Mouse (Mus musculus) midbrain, embryonic 16.5 days (tissue): Measurements from ENCODE around the gene Snx29. TPM values are rescaled to one million over a fixed set of nuclear protein-coding genes. Genes with fewer than 3 reads are reported as not detected.

Experiments used
- ATAC-seq: fragments of 200-750 bp; cut with Nextera tagmentation; 2 replicates; pipeline ENCODE4 v1.8.0; 2017; ENCODE audit warnings: moderate TSS enrichment
- H3K27ac ChIP-seq: fragments of 300-500 bp; sonication (generic); 2 replicates; pipeline ENCODE4 v1.5.1; 2014; ENCODE audit warnings: mild to moderate bottlenecking, low read length, mixed read lengths
- H3K27me3 ChIP-seq: fragments of 300-500 bp; sonication (generic); 2 replicates; pipeline ENCODE4 v1.6.1; 2014; ENCODE audit warnings: low read depth, low read length, mixed read lengths; ENCODE audit not compliant: control insufficient read depth, insufficient read depth
- H3K36me3 ChIP-seq: fragments of 300-500 bp; sonication (generic); 2 replicates; pipeline ENCODE4 v1.6.1; 2014; ENCODE audit warnings: mild to moderate bottlenecking, low read length, moderate library complexity, mixed read lengths; ENCODE audit not compliant: control insufficient read depth, insufficient read depth
- H3K4me1 ChIP-seq: fragments of 300-500 bp; sonication (generic); 2 replicates; pipeline ENCODE4 v1.6.1; 2014; ENCODE audit warnings: mild to moderate bottlenecking, low read length, mixed read lengths; ENCODE audit not compliant: control insufficient read depth, insufficient read depth
- H3K4me2 ChIP-seq: fragments of 300-500 bp; sonication (generic); 2 replicates; pipeline ENCODE4 v1.6.1; 2014; ENCODE audit warnings: mild to moderate bottlenecking, low read length, mixed read lengths
- H3K4me3 ChIP-seq: fragments of 300-500 bp; sonication (generic); 2 replicates; pipeline ENCODE4 v1.5.1; 2014; ENCODE audit warnings: low read depth, mild to moderate bottlenecking, low read length, moderate library complexity, mixed read lengths
- H3K9ac ChIP-seq: fragments of 300-500 bp; sonication (generic); 2 replicates; pipeline ENCODE4 v1.6.1; 2014; ENCODE audit warnings: low read depth, low read length, mixed read lengths
- H3K9me3 ChIP-seq: fragments of 300-500 bp; sonication (generic); replicated peaks from 2 replicates; pipeline ENCODE4 v1.6.1; 2014; ENCODE audit warnings: mild to moderate bottlenecking, low read length, mixed read lengths; ENCODE audit not compliant: control insufficient read depth, poor library complexity, severe bottlenecking
- WGBS: fragments of 180-500 bp; shearing (Covaris S2); extraction: QIAGEN DNeasy Blood & Tissue Kit; methylation state at CpG from one replicate; pipeline ENCODE4 v1.1.7; 2014; 5-methylcytosine and 5-hydroxymethylcytosine counted together
- polyA plus RNA-seq: library from polyadenylated mRNA; unstranded; fragments of >200 nt; fragmentation: Nextera tagmentation; extraction: Ambion mirVana; gene quantifications from 2 replicates; pipeline ENCODE4 v1.2.1, GENCODE M21; 2015

Gene Snx29
- polyA plus RNA-seq, 1 experiment from 2014 or later: 16.8 TPM

GRCm38 (mm10) chr16:11690097-11690496 lies 367.4 kb downstream of the Snx29 start:
- Histone ChIP-seq H3K27me3 (no peaks in the 10 kb centered on the region), H3K36me3 (no peaks in the 10 kb centered on the region), H3K4me1 (no peaks in the 10 kb centered on the region), H3K4me2 (no peak overlapping the region), H3K27ac (no peak overlapping the region), H3K9ac (no peak overlapping the region), H3K4me3 (no peak overlapping the region), H3K9me3 (no peaks in the 10 kb centered on the region)
- no peak for ATAC-seq
- WGBS: 90% methylated on average over 8 of the region's 8 CpGs

GRCm38 (mm10) chr16:11690756-11691155 lies 368.0 kb downstream of the Snx29 start:
- WGBS: 66% methylated on average over 4 of the region's 4 CpGs
- H3K36me3 ChIP-seq: no peaks in the 10 kb centered on the region
- H3K4me3 ChIP-seq: no peak overlapping the region
- no peak overlapping the region for H3K9ac ChIP-seq
- H3K9me3 ChIP-seq: no peaks in the 10 kb centered on the region
- no peaks in the 10 kb centered on the region for H3K4me1 ChIP-seq
- H3K27ac ChIP-seq: no peak overlapping the region
- ATAC-seq: no peak
- no peak overlapping the region for H3K4me2 ChIP-seq
- H3K27me3 ChIP-seq: no peaks in the 10 kb centered on the region

DNA sequence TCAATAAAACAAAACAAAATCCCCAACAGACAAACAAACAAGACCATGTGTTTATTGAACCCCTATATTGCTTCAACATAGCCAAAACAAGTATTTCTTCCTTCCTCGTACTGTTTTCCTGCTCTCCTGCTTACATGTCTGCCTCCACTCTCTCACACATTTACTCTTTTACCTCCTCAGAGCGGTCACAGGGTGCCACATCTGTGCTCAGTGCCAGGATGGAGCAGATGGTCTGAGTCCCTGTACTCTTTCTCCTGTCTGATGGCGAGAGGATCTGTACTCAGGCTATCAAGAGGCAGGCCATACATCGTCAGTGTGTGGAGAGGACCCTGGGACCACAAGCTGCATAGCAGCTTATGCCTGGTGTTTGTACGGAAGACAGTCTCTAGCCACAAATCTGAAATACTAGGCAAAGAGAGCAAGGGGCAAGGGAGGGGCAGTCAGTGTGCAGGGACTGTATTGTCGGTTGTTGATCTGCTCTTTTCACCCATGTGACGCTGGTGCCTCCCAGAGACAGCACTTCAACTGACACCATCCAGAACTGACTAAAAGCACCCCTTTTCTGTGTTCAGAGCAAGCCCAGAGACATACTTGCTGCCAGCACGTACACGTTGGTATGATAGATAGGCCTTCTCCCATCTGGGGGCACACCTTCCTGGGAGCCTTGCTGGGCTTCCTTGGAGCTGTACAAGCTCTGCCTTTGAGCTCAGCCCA lies 368.9 kb downstream of the Snx29 start:
- H3K9ac ChIP-seq: no peak overlapping the region
- no peaks in the 10 kb centered on the region for H3K36me3 ChIP-seq
- H3K4me1 ChIP-seq: no peaks in the 10 kb centered on the region
- no peak for ATAC-seq
- no peak overlapping the region for H3K27ac ChIP-seq
- no peak overlapping the region for H3K4me3 ChIP-seq
- 71% methylated on average over 9 of the region's 9 CpGs for WGBS
- no peak overlapping the region for H3K4me2 ChIP-seq
- H3K27me3 ChIP-seq: no peaks in the 10 kb centered on the region
- no peaks in the 10 kb centered on the region for H3K9me3 ChIP-seq

DNA sequence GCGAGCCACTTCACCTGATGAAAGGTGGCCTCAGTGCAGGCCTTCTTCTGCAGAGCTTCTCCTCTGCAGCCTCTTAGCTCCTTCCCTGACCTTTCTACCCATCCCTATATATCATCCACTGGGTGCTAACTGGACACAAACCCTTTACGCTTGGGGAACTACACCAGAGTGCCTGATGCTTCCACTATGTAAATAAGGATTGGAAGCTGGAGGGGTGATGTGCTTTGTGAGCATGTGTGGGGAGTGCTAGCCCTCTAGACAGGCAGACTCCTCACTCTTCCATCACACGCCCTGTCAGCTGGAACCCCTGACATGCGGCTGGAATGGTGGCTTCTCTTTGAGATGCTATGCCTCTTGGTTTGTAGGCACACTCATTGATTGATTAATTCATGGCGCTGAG lies 370.0 kb downstream of the Snx29 start:
- Histone ChIP-seq H3K36me3 (no peaks in the 10 kb centered on the region), H3K9ac (no peak overlapping the region), H3K9me3 (no peaks in the 10 kb centered on the region), H3K4me2 (no peak overlapping the region), H3K27ac (no peak overlapping the region), H3K27me3 (no peaks in the 10 kb centered on the region), H3K4me3 (no peak overlapping the region), H3K4me1 (no peaks in the 10 kb centered on the region)
- 67% methylated on average over 5 of the region's 5 CpGs for WGBS
- ATAC-seq: no peak

DNA sequence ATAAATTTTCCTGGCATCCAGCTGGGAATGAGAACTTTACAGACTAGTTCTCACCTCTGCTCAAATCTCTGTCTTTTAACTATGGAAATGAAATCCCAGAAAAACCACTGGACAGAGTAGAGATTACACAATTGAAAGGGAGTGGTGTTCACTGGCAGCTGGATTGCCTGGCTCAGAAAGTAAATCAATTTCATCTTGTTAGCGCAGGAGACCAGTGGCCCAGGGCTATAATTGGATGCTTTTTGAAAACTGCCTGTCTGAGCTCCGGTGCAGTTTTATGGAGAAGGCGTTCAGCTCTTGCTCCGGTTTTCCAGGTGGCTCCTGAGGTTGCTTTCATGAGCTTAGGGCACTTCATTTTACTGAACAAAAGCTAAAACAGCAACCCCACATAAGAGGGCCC lies 371.7 kb downstream of the Snx29 start:
- Histone ChIP-seq H3K4me1 (no peaks in the 10 kb centered on the region), H3K27me3 (no peaks in the 10 kb centered on the region), H3K9me3 (no peaks in the 10 kb centered on the region), H3K36me3 (no peaks in the 10 kb centered on the region), H3K4me3 (no peak overlapping the region), H3K27ac (no peak overlapping the region), H3K4me2 (no peak overlapping the region), H3K9ac (no peak overlapping the region)
- ATAC-seq: no peak
- 53% methylated on average over 4 of the region's 4 CpGs for WGBS

- no peak overlapping the region for H3K4me3 ChIP-seq
- H3K36me3 ChIP-seq: no peaks in the 10 kb centered on the region
- WGBS: 70% methylated on average over 3 of the region's 3 CpGs
- no peaks in the 10 kb centered on the region for H3K9me3 ChIP-seq
- no peaks in the 10 kb centered on the region for H3K27me3 ChIP-seq
- ATAC-seq: no peak
- no peaks in the 10 kb centered on the region for H3K4me1 ChIP-seq
- H3K27ac ChIP-seq: no peak overlapping the region
- no peak overlapping the region for H3K9ac ChIP-seq
- no peak overlapping the region for H3K4me2 ChIP-seq
Observed at GRCm38 (mm10) chr16:11696767-11697166, 374.1 kb downstream of the Snx29 start.

DNA sequence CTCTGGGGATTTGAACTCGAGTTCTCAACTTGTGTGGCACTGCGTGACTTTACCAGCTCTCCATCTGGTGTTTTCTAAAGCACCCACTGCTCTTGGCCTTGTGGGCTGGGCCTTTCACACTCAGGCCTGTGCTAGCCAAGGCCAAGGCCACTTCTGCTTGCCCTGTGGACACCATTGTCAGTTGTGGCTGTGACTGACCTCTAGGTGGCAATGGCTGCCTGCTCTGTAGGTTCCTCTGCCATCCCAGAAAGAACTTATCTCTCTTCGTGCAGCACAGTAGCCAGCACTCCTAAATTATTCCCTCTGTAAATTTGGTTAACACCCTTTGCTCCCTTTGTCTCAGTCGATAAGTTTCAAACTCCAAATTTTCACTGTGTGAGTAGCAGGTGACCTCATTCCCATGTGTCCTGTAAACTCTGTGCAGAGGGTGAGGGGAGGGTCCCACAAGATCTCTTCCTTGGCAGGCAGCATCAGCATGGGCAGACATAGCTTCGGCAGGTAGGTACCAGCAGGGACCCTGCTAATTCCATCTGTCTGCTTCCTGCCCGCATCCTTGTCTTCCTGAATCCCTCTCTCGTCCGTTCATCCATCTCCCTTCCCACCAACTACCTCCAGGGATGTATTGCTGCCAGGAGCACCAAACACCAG lies 375.1 kb downstream of the Snx29 start:
- Histone ChIP-seq H3K4me3 (no peak overlapping the region), H3K4me2 (no peak overlapping the region), H3K4me1 (no peaks in the 10 kb centered on the region), H3K9ac (no peak overlapping the region), H3K36me3 (no peaks in the 10 kb centered on the region), H3K27ac (no peak overlapping the region), H3K27me3 (no peaks in the 10 kb centered on the region), H3K9me3 (no peaks in the 10 kb centered on the region)
- 65% methylated on average over 8 of the region's 8 CpGs for WGBS
- ATAC-seq: peak; percentile 75

- H3K9ac ChIP-seq: no peak overlapping the region
- H3K27me3 ChIP-seq: no peaks in the 10 kb centered on the region
- no peaks in the 10 kb centered on the region for H3K9me3 ChIP-seq
- H3K36me3 ChIP-seq: no peaks in the 10 kb centered on the region
- H3K4me2 ChIP-seq: no peak overlapping the region
- H3K4me1 ChIP-seq: no peaks in the 10 kb centered on the region
- WGBS: 87% methylated on average over 1 of the region's 1 CpGs
- H3K27ac ChIP-seq: no peak overlapping the region
- no peak overlapping the region for H3K4me3 ChIP-seq
- no peak for ATAC-seq
Observed at GRCm38 (mm10) chr16:11701579-11701978, 378.9 kb downstream of the Snx29 start.

- Histone ChIP-seq H3K27ac (no peak overlapping the region), H3K9ac (no peak overlapping the region), H3K27me3 (no peaks in the 10 kb centered on the region), H3K36me3 (no peaks in the 10 kb centered on the region), H3K9me3 (no peaks in the 10 kb centered on the region), H3K4me2 (no peak overlapping the region), H3K4me1 (no peaks in the 10 kb centered on the region), H3K4me3 (no peak overlapping the region)
- ATAC-seq: no peak
- 59% methylated on average over 5 of the region's 5 CpGs for whole genome bisulfite sequencing
Observed at GRCm38 (mm10) chr16:11704096-11704495, 381.4 kb downstream of the Snx29 start.
